Mouse (Mus musculus): ENCODE results near the gene Slc7a6.

The Slc7a6 gene

DNA sequence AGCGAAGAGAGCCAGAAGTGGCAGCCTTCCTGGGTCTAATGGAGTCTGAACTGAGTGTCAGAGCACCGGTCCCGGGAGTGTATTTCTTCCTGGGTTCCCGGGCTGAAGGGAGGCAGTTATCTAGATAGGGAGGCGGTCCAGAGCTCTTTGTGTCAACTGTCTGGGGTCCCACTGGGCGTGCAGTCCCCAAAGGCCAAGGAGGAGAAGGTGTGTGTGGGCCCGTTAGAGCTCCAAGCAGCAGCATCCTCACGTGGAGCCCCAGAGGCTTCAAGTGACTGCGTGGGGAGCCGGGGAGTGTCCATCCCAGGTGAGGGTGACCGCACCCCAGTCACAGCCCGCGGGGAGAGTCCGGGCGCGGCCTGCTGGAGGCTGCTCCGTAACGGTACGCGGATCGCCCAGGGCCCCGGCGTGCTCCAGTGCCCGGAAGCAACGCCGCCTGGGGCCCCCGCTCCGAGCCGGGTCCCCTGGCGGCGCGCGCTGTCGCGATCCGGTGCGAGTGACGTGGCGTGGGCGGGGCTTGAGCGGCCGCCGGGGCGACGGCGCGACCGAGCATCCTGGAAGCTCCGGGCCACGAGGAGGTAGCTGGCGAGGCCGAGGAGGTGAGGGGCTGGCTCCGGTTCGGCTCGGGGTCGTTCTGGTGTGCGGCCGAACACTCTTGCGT, at the start of gene Slc7a6:
Slc7a6 (plus strand) TSS at position 502 of the 661 bp plus-strand sequence.
- peak; percentile 52 for DNase-seq (ENCODE audit: low read depth, low spot score)

DNA sequence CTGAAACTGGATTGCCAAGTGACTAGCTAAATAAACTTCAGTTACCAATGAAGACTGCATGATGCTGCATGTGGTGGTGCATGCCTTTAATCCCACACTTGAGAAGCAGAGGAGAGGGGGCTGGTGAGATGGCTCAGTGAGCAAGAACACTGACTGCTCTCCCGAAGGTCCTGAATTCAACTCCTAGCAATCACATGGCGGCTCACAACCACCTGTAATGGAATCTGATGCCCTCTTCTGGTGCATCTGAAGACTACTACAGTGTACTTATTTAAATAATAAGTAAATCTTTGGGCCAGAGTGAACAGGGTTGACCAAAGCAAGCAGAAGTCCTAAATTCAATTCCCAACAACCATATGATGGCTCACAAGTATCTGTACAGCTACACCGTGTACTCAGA, 45.2 kb upstream of the Slc7a6 start:
- no peak for DNase-seq (ENCODE audit: low read depth, low spot score)

DNA sequence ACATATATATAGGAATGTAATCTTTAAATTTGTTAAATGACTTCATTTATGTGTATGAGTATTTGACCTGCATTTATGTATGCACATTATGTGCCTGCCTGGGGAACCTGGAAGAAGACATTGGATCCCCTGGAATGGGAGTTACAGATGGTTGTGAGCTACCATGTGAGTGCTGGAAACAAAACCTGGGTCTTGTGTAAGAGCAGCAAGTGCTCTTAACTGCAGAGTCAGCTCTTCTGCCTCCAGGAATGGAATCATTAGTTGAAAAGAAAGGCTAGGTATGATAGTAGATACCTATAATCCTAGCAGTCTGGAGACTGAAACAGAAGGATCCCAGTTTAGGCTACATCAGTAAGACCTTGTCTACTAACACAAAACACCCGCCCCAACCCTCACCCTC, 42.6 kb upstream of the Slc7a6 start:
- no peak for DNase-seq (ENCODE audit: low read depth, low spot score)

DNA sequence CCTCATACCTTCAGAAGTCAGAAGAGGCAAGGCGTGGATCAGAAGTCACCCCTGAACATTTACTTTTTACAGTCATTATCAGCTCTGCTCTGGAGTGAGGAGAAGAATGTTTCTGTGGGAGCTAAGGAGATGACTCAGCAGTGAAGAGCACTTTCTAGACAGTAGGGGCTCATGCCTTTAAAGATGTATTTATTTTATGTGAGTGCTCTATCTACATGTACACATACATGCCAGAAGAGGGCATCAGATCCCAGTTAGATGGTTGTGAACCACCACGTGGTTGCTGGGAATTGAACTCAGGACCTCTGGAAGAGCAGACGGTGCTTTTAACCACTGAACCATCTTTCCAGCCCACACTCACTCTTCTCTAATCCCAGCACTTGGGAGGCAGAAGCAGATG, 41.6 kb upstream of the Slc7a6 start:
- DNase-seq (ENCODE audit: low read depth, low spot score): no peak

DNA sequence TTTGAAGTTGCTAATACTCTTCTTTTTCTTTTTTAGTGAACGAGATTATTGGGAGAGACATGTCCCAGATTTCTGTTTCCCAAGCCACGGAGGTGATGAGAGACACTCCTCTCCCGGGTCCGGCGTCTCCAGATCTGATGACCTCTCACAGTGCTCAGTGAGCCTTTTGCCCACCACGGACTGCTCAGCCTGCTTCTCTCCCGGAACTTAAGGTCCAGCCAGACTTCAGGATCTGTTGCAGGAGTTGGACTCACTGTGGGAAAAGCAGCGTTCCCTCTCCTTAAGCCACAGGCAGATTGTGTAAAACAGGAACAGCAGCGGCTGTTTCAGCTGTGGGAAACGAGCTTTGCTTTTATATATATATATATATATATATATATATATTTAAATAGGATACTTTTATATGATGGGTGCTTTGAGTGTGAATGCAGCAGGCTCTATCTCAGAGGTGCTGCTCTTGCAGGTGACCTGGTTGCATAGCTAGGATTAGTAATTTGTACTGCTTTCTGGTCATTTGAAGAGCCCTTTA, 40.7 kb upstream of the Slc7a6 start:
- no peak for DNase-seq (ENCODE audit: low read depth, low spot score)

DNA sequence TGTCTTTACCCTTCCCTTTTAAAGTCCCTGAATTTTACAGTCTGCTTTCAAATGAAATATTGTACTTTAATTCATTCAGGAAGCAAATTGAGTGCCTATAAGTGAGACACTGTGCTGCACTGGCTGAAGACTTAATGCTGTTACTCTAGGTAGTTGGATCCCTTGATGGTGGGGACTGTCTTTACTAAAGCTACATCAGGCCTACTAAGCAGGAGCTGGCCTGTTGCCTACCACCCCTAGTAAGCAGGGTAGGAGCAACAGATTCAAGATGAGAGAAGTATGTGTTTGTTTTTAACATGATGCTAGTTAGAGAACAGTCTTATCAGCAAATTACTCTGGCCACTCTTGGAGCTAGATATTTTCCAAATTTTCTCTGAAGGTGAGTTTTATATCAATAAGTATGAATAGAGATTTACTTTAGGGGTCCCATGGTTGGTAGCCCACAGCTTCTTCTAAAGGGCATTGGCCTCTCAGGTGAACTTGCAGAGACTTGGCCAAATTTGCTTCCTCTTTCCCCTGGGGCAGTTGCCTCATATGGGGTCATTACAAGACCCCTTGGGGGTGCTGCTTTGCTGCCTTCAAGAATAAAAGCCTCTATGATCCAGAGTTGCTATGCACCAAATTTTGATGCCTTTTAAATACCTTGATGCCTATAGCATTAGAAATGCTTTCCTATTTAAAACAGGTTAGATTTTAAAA, 39.3 kb upstream of the Slc7a6 start:
- no peak for DNase-seq (ENCODE audit: low read depth, low spot score)

DNA sequence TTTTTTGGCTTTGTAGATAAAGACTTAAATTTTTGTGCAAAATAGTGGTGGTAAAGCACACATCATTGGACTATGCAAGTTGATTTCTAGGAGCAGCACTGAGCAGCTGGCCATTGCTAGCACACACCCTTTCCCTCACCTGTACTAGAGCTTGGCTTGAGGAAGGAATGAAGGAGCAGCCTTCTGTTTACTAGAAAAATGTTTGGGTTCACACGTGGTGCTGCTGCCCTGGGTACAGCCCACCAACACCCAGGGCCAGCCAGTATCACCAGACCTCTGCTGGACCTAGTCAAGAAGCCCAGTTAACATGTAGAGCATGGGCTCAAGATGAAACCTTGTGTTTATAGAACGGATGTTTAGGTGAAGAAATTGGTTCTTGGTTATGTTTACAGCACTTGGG, 38.7 kb upstream of the Slc7a6 start:
- DNase-seq (ENCODE audit: low read depth, low spot score): no peak

DNA sequence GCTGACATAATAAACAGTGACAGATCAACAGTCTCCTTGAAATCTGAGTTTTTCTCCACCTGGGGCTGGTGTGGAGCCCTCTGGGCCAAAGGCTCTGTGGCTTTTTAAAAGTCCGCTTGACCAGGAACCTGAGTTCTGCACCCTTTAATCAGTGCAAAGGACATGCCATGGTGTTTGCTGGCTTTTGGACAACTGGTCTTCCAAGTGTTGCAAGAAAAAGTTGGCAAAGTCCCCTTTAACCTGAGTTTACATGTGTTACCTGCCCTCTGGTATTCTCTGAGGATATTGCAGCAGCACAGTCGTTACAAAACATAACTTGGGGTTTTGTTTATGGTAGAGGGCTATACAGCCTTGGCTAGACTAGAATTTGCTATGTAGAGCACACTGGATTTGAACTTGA, 38.2 kb upstream of the Slc7a6 start:
- no peak for DNase-seq (ENCODE audit: low read depth, low spot score)

DNA sequence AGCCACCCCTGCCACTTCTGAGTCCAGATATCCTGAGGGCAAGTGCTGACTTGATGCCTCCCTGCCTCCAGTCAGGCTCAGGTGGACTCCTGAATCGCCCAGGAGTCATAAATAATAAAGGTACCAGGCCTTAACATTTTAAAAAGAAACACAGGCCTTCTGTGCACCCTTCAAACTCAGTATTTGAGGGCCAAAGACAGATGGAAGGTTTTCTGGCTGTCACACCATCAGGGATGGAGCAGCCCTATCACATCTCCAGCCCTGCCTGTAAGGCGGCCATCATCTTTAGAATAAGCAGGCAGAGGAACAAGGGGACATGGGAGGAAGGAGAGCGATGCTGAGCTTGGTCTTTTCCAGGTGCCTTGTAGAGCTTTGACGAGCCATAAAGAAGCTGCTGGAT, 37.6 kb upstream of the Slc7a6 start:
- no peak for DNase-seq (ENCODE audit: low read depth, low spot score)

DNA sequence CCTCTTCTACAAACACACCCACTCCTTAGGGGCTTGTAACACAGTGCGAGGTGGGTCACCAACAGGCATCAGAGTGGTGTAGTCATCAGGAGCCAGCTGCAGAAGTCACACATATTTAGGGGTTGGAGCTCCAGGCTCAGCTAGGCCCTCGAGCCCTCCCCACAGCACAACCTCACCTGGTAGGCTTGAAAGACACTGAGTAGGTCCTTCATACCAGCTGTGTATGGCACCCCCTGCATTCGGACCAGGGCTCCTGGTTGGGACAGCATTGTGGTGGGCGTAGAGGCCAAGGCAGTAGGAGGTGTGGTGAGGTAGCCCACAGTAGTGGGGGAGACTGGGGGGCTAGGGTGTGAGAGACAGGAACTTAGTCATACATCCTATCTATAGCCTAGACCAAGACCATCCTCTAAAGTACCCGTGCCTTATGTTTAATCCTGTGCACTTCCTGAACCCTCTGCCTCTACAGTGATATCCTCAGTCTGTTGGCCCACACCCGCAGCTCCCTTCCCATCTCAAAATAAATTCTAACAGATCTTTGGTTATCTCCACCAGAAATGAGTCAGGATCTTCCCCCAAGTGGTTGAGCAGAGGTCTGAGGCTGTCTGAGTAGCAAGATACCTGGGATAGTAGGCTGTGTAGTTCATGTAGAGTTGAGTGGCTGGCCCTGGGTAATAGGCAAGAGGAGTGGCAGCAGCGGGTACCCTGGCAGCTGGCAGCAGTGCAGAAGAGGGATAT, 37.0 kb upstream of the Slc7a6 start:
- DNase-seq (ENCODE audit: low read depth, low spot score): no peak

DNA sequence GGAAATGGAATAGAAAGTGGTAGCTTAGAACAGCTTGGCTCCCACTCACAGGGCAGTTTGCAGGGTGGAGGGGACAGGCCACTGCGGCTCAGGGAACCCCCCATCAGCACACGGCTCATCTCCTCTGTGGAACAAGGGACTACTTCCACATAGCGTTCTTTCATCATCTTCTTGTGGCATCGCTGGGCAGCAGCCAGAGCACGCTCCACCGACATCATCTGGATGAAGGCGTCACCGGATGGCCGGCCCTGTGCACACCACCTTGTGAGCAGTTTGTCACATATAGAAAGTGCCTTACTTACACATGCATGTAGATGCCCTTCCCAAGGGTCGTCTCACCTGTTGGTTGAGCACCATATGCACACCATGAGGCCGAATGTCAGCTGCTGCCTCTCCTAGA, 36.3 kb upstream of the Slc7a6 start:
- DNase-seq (ENCODE audit: low read depth, low spot score): no peak

DNA sequence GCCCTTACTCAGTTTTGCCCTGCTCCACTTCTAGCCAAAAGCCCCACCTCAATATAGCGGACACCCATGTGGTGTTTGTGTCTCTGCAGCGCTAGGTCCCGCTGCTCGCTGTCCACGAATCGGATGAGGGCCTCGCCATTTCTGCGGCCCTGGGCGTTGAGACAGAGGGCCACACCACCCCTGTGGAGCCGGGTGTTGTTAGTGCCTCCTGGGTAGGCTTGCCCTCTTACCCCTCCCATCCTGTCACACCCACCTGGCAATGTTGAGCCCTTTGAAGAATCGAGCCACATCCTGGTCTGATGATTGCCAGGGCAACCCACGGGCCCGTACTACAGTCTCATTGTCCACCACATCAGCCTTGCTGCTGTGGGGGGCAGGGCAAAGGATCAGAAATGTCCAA, 35.1 kb upstream of the Slc7a6 start:
- DNase-seq (ENCODE audit: low read depth, low spot score): no peak

DNA sequence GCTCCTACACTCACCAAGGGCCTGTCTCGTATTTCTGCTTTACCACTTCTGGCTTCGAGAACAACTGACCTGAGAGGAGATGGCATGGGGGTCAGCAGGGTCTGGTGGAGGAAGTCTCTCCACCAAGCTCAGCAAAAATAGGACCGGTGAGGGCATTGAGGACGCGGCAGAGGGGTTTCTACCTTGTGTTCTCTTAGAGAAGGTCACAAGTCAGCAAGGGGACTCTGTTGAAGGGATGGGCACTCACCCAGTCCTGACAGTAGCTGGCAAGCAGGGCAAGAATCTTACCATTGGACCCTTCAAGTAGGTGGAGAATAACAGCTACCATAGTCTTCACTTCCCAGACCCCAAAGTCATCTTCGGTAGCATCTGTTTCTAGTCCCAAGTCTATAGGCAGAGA, 34.7 kb upstream of the Slc7a6 start:
- DNase-seq (ENCODE audit: low read depth, low spot score): no peak

DNA sequence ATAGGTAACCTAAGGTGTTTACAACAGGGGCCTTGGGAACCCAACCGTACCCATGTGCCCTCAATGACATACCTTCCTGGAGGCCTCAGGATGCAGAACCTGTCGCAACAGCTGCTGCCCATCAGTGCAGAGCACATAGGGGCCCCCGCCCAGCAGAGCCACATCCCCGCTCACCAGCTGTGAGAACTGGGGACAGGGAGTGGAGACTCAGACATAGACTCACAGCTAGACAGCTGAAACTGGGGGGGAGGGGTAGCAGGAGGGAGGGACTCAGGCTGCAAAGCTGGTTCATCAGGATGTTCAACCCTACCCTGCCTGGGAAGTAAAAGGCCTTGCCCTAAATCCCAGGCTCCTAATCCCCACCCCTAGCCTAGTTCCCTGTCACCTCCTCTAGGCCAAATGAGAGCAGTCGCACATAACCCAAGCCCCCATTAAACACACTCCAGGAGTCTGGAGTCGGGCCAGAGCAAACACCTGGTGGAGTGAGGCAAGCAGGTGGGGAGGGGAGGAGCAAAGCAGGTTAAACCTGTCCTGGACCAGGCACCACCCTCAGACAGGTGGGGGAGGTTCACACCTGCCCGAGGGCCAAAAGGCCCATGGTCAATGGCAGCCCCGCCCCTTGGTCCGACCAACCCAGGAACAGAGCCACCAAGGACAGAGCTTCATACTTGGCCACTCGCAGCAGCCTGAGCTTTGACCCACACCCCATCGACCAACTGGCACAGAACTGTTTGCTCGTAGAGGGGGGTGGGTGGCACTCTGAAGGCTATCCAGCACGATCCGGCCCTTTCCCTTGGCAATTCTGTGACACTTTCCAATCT, 33.7 kb upstream of the Slc7a6 start:
- no peak for DNase-seq (ENCODE audit: low read depth, low spot score)

DNA sequence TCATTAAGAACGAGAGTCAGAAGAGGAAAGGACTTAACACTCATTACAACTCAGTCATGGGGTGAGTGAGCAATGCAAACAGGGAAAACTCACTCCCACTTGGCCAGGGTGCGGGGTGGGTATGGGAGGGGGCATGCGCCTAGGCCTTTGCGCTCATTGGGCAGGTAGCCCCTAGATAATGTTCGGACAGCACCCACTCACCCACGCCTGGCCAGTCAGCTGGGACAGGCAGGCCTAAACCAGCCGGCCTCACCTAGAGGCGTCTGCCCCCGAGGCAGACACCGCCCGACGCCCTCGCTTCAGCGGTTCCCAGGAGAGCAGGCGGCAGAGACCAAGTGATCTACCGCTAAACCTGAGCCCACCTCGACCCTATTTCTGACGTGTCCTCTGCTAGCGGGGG, 33.0 kb upstream of the Slc7a6 start:
- no peak for DNase-seq (ENCODE audit: low read depth, low spot score)

DNA sequence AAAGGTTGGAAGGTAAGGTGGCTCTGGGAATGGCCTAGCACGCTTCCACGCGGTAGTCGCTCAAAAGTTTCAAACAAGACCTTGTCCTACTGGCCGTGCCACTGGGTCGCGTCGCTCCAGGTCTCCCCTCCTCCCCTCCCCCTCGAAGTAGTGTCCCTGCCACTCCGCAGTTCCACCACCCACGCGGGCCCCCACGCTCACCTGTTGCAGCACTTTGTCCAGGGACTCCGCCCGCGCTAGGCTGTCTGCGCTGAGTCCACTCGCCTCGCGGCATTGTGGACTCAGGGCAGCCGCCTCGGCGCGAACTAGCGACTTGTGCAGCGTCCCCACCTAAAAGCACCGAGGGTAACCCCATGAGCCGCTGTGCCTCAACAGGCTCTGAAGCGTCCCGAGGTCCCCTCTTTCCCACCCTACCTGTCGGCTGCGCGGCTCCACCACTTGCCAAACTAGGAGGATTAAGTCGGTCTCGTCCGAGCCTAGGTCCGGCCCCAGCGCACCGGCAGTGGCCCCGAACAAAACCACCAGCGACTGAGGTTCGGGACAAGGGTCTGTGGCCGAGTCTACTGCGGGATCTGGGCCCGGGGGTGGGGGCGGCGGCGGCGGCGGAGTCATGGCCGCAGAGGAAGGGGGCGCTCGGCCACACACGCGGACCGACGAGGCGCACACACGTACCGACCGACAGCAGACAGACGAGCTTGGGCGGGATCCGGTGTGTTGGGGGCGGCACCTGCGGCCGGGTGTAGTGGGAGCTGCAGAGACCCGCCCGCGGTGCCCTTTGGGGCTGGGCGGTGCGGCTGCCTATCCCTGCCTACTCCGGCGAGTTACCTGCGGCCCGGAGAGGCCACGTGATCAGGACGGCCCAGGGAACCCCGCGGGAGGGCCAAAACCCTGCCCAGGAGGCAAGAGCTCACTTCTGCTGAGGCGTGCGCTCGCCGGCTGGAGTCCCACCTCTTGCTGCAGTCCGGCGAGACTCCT, 32.2 kb upstream of the Slc7a6 start, which contains the start of gene Esrp2:
Esrp2 (minus strand) TSS at position 819 of the 975 bp plus-strand sequence.
- no peak for DNase-seq (ENCODE audit: low read depth, low spot score)

DNA sequence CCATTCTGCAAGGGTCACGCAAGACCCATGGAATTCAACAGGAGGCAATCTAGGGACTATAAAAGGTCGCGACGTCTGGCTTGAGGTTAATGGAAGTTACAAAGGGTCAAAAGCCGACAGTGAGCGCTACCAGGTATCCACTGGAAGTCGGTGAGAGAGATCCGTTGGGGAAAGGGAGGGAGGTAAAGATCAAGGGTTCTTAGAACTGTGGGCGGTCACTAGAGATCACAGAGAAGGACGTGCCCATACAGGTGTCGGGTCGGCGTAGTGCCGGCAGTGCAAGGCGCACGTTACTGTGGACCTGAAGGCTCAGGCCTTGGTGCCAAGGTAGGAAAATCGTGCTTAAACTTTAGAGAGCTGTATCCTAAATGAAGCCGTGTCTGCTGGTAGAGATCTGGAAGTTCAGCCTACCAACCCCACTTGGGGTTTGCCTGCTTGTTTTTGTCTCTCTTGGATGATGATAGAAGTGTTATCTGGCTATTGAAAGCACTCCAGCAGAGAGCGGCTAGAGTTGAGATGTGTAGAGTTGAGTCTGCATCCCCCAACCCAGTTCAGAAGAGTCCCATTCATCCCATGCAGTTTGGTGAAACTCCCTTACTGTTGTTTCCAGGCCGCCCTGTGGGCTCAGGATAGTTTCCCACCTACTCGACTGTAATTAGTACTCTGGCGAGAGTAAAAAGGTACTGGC, 31.3 kb upstream of the Slc7a6 start:
- no peak for DNase-seq (ENCODE audit: low read depth, low spot score)

DNA sequence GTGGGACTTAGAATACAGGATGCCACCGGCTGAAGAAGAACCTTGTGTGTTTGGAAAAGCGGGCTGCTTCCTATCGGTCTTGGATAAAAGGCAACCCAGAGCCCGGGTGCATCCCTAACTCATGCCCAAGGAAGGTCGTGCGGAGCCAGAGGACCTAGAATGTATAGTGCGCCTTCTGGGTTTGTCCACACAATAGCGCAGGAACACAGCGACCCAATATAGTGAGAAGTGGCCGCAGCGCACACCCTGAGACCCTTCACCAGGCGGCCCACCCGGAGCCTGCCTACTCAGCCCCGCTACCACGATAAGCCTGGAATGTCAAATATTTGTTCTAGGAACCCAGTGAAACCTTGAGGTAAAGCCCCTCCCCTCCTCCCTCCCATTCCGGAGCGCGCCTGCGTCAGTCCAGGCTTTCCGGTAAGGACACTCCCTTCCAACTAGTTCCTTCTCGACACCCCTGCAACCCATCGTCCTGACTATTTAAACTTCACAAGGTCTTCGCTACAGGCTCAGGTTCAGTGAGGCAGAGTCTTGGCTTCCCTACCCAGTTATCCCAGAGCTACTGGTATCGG, 30.7 kb upstream of the Slc7a6 start:
- no peak for DNase-seq (ENCODE audit: low read depth, low spot score)

DNA sequence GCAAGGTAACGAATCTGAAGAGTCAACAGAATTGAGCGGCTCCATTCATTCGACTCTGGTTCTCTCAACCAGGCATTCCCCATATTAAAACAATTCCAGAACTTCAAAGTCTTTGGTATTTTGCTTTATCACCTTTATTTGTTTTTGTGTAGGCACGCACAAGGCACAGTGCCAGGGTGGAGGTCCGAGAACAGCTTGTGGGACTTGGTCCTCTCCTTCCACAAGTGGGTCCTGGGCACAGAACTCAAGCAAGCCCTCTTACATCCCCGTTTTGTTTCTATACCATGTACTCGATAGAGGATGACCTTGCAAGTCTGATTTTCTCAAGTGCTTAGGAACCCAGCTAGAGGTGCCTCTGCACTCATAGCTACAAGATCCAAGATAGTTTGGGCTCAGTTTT, 30.0 kb upstream of the Slc7a6 start:
- DNase-seq (ENCODE audit: low read depth, low spot score): no peak

DNA sequence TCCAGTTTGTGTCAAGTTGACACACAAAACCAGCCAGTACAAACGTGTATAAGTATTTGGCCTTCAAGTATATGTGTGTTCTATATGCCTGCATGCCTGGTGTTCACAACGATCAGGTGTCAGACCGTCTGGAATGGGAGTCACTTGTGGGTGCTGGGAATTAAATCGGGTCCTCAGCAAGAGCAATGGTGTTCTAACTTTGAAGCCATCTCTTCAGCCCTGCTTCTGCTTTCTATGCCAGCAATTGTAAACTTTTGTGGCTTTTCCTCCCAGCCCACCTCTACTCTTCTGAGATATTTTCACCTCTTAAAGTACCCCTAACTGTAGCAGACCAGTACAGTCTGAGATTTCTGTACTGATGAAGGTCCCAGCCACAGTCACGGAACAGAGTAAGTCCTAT, 28.5 kb upstream of the Slc7a6 start:
- DNase-seq (ENCODE audit: low read depth, low spot score): no peak
